Mouse (Mus musculus) gastrocnemius, adult 2 months (tissue): Measurements from ENCODE around the gene Map2k1. TPM values are rescaled to one million over a fixed set of nuclear protein-coding genes. Genes with fewer than 3 reads are reported as not detected.

Experiments
- DNase-seq: peaks from one replicate; pipeline ENCODE4 v3.0.0; 2022
- H3K27ac ChIP-seq: fragments of 200-600 bp; 2 replicates; pipeline ENCODE4 v1.8.1; 2022; ENCODE audit warnings: mild to moderate bottlenecking
- H3K4me3 ChIP-seq: fragments of 200-600 bp; 2 replicates; pipeline ENCODE4 v1.8.1; 2022; ENCODE audit warnings: mild to moderate bottlenecking, moderate library complexity
- CTCF ChIP-seq: fragments of 200-600 bp; IDR thresholded peaks from 2 replicates; pipeline ENCODE4 v1.8.1; 2022; ENCODE audit warnings: antibody characterized with exemption, mild to moderate bottlenecking, moderate library complexity
- intact Hi-C: fragments of 180-260 bp; cut with DNase I; formaldehyde crosslinking; loops from one replicate; pipeline ENCODE4 v1.15.1; 2025
- total RNA-seq, 2 experiments: library from RNA; stranded (reverse); gene quantifications; 2 replicates each; pipeline ENCODE4 v1.2.3; 2021

Gene Map2k1
- total RNA-seq, 2 experiments from 2014 or later, result 52.8 to 55.7 TPM

DNA sequence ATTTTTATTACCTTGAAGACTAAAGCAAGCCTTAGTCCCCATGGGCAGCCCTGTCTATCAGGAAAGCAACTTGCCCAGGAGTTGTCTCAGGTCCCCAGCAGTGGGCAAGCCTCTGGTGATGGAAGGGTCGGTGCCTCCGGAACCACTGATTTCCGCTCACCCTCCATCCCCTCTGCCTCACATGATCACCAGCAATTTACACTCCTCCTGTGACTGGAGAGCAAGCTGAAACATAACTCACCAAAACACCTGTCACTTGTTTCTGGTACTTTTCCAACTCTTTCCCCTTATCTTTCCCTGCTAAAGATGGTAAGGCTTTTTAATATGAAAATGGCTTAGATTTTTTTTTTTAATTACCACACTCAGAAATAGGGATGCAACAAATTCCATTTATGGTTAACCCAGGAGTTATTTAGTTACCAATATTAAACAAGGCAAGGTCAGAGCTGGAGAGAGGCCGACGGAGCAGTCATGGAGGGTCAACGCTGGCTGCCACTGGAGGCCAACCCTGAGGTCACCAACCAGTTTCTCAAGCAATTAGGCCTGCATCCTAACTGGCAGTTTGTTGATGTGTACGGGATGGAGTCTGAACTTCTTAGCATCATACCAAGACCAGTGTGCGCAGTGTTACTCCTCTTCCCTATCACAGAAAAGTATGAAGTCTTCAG, 18.5 kb downstream of the Map2k1 start, which contains the start of gene Uchl4:
Uchl4 (plus strand) TSS at position 434 of the 668 bp plus-strand sequence.
- no peak for TF ChIP-seq CTCF
- Histone ChIP-seq H3K27ac (peak within 1 kb of the TSS; percentile 48), H3K4me3 (no peak within 1 kb of the TSS)
- DNase-seq, result no peak
- intact Hi-C loops, result no loop called here

DNA sequence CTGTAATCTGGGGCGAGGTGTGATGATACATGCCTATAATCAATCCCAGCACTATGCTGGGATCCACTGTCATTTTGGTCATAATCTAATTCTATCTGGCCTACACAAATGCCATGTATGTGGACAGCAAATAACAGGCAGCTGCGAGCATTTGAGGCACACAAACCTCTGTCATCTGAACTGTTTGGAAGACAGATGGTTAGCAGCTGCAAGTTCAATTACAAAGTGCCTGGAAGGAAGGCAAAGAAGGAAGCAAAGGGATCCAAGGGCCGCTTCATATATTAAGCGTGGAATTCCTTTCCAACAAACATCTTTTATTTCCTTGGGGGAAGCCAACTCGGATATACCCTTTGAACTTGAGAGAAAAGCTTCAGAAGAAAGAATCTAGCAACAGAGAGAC, 19.8 kb downstream of the Map2k1 start:
- no peak for DNase-seq
- H3K4me3 ChIP-seq, result no peak overlapping the region
- no peak for TF ChIP-seq CTCF
- peak overlapping the region; percentile 48 for H3K27ac ChIP-seq
- intact Hi-C loops, result no loop called here

DNA sequence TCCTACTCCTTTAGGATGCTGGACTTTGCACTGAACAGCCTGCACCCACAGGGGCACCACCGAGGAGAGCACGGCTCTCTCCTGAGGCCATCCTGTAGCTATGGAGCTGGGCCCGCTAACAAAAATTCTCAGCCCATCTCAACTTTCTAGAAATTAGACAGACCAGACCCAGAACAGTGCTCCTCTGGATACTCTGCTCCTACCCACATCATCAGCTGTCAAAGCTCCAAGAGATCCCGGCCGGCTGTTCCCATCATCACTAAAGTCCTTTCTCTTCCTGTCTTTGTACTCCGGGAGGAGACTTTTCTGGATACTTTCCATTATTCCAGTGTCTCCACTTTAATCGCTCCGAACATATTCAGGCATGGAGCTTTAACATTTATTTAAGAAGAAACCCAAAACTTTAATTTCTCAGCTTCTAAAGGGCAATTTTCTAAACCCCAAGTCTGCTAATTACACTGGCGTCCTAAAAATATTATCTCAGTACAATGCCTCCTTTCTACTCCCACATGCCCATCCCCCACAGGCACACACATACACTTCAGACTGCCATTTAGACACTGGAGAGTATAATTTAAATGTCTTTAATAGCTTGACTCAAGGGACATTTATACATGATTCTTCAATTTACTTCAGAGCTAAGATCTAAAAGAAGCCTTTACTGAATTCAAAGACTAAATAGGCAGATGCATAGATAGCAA, 21.0 kb downstream of the Map2k1 start:
- intact Hi-C loops, result no loop called here
- Histone ChIP-seq H3K27ac (peak overlapping the region; percentile 69), H3K4me3 (peak overlapping the region; percentile 25)
- DNase-seq, result peak; percentile 37
- TF ChIP-seq CTCF, result no peak

DNA sequence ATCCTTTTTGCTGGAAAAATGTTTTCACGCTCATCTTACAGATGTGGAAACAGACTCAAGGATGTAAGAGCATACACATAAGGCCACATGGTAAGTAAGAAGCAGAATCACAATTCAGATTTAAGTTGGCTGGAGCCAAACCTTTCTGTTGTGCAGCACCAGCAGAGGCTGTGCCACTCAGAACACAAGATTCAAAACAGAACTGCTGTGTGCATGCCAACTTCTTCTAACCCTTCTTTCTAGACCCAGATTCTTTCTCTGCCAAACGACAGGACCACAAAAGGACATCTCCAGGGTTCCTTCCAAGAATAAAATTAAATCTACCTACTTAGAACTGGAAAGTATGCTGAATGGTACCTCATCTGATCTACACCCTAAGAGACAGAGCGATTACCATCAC, 21.8 kb downstream of the Map2k1 start:
- Histone ChIP-seq H3K4me3 (no peak overlapping the region), H3K27ac (peak overlapping the region; percentile 69)
- DNase-seq, result no peak
- no peak for TF ChIP-seq CTCF
- intact Hi-C loops, result no loop called here

DNA sequence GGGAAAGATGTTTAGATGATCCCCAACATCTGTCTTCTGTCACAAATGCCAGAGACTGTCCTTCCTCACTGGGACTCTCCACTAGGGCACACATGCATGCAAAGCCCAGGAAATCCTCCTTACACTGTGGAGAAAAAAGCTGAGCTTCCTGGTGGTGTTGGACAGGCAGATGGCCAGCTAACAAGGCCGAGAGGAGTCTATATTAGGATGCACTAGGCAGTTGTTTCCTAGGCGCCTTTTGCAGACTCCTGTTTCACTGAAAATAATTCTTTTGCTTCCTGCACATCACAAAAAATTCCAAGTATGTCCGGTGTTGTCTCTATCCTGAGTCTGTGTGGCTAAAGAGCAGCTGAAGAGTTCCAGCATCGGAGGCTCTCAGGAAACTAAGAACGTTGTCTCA, 22.3 kb downstream of the Map2k1 start:
- no peak for TF ChIP-seq CTCF
- intact Hi-C loops, result no loop called here
- no peak overlapping the region for H3K4me3 ChIP-seq
- H3K27ac ChIP-seq, result peak overlapping the region; percentile 69
- DNase-seq, result peak; percentile 34

DNA sequence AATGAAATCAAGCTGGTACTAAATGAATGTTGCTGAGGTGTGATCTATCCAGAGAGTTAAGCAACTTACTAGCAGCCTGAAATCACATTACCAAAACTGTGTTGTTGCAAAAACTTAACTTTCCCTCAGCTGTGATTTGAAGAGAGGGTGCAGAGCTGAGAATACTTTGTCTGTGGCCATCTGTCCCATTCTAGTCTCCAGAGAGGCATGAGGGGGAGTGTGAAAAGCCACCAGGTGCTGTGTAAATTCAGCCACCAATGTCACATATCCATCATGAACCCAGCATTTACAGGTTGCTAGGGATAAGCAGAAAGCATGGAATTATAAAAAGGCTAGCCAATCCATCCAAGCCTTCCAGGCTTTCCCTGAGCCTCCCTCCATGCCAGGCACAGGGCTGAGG, 24.5 kb downstream of the Map2k1 start:
- Histone ChIP-seq H3K4me3 (no peak overlapping the region), H3K27ac (0 out of 2 replicates have a peak overlapping the region, but pooled peaks have one; percentile 6)
- DNase-seq, result no peak
- intact Hi-C loops, result no loop called here
- no peak for TF ChIP-seq CTCF

DNA sequence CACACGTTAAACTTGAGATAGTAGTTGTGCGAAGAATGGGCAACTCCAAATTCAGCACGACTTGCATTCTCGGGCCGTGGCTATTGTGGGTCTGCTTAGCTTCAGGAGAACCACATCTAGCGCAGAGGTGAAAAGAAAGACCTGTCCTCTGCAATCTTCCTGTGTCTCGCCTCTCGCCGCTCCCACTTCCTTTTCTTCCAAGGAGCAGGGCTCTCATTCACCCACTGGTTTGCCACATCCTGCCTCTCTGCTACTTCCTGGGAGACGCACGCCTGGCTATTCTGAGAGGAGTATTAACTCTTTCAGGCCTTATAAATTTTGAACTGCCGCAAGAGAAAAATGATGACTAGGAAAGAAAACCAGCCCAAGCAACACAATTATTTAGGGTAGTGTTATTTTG, 25.7 kb downstream of the Map2k1 start:
- TF ChIP-seq CTCF, result no peak
- no peak for DNase-seq
- intact Hi-C loops, result no loop called here
- Histone ChIP-seq H3K27ac (no peak overlapping the region), H3K4me3 (no peak overlapping the region)

DNA sequence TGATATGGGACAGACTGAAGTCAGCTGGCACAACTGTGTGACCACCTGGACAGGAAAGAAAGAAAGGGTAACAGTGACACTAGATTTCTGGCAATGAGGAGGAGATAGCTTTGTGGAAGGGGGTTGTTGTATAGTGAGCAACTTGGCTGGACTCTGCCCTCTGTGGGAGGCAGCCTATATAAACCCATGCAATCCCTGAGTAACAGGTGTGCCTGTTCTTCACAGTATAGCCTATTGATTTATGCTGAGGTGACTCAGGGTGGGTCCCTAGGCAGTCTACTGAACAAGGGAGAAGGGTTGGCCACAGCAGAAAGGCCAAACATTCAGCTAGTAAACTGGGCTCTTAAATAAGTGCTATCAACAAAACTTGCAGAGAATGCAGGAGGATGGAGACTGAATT, 27.6 kb downstream of the Map2k1 start:
- no peak for DNase-seq

DNA sequence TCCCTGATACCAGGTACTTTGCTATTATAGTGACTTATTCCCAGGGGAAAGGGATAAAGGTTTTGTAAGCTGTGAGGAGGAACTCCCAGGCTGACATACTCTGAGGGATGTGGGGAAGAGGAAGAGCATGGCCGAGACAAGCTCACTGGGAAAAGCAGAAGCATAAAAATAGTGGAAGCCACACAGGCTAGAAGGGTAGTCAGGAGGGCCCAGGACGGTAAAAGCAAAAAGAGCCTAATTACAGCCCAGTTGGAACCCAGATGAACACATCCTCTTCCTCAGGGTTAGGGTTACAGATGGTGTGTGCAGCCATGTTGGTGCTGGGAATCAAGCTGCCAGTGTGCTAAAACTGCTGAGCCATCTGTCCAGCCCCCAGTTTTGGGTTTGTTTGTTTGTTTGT, 31.3 kb downstream of the Map2k1 start:
- intact Hi-C loops, result no loop called here
- TF ChIP-seq CTCF, result no peak
- H3K4me3 ChIP-seq, result no peak overlapping the region
- no peak for DNase-seq
- no peak overlapping the region for H3K27ac ChIP-seq

More for the DNA sequence above, 27.6 kb downstream of the Map2k1 start:
- Histone ChIP-seq H3K4me3 (no peak overlapping the region), H3K27ac (peak overlapping the region; percentile 60; the same call in 1 of the 2 replicates)
- intact Hi-C loops, result no loop called here
- TF ChIP-seq CTCF, result no peak

DNA sequence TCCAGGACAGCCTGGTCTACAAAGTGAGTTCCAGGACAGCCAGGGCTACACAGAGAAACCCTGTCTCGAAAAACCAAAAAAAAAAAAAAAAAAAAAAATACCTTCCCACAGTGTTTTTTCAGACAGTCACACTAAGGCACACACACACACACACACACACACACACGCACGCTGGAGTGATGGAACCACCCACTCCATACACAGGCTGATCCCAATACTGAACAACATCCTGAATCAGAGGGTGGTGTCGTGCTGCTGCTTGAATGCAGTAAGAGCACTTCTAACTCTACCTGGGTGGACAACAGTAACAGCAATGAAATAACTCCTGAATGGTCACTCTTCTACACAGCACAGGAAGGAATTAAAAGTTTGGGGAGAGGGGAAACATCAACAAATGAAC, 32.0 kb downstream of the Map2k1 start:
- H3K27ac ChIP-seq, result no peak overlapping the region
- TF ChIP-seq CTCF, result no peak
- no peak overlapping the region for H3K4me3 ChIP-seq
- DNase-seq, result no peak
- intact Hi-C loops, result no loop called here

DNA sequence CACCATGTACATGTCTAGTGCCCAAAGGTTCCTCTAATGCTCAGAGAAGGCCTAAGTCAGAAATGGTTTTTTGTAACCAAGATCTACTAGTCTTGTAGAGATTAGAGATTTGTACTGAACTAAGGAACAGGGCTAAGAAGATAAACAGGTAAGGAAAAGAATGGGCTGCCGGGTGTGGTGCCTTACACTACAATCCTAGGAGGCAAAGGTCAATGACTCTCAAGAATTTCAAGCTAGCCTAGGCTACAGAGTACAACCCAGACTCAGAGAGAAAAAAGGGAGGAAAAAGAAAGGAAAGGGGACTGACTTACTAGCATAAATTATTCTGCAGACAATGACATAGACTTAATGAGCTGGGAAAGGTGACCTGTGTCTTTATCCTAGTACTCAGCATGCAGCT, 32.8 kb downstream of the Map2k1 start:
- no peak for TF ChIP-seq CTCF
- H3K27ac ChIP-seq, result no peak overlapping the region
- H3K4me3 ChIP-seq, result no peak overlapping the region
- DNase-seq, result no peak
- intact Hi-C loops, result no loop called here

DNA sequence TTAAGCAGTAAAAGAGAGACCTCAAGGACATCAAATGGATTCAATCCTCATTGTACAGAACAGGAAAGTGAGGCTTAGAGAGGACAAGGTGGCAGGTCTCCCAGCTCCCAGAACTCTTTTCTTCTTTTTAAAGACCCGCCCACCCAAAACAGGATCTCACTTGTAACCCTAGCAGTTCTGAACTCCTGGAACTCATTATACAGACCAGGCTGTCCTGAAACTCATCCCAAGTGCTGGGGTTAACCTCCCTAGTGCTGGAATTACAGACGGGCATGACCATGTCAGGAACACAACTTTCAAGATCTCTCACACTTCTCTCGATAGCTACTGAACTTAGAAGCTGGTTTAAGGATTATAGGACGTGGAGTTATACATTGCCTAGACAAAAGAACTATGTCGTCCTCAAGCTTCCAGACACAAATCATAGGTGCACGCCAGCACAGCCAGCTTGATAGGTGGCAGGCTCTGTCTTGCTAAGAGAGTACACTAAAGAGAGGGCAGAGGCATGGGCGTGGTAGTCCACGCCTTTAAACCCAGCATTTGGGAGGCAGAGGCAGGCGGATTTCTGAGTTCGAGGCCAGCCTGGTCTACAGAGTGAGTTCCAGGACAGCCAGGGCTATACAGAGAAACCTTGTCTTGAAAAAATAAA, 33.5 kb downstream of the Map2k1 start:
- TF ChIP-seq CTCF, result no peak
- H3K27ac ChIP-seq, result no peak overlapping the region
- no peak for DNase-seq
- no peak overlapping the region for H3K4me3 ChIP-seq
- intact Hi-C loops, result no loop called here

DNA sequence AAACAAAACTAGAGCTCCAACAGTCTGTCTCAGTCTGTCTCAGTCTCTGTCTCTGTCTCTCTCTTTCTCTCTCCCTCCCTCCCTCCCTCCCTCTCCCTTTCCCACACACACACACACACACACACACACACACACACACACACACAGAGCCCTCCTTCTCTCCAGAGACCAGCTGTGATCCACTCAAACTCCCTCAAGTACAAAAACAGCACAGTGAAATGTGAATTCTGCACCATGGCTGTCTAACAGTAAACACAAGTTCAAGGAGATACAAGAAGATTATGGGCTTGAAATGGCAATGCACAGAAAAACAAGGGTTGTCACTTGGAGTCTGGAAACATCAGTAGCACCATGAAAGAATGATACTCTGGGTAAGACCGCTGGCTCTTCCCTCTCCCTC, 34.1 kb downstream of the Map2k1 start:
- intact Hi-C loops, result no loop called here
- no peak overlapping the region for H3K27ac ChIP-seq
- H3K4me3 ChIP-seq, result no peak overlapping the region
- no peak for TF ChIP-seq CTCF
- no peak for DNase-seq
